Mouse (Mus musculus) small intestine, adult 2 months (tissue): Measurements from ENCODE around the gene Tssk1. TPM values are rescaled to one million over a fixed set of nuclear protein-coding genes. Genes with fewer than 3 reads are reported as not detected.

Experiments used
- H3K27ac ChIP-seq: fragments of 200-500 bp; 2 replicates; pipeline ENCODE4 v1.5.1; 2012; ENCODE audit warnings: low read depth, low read length, control low read depth, inconsistent platforms; ENCODE audit not compliant: insufficient read depth
- H3K27me3 ChIP-seq: fragments of 200-500 bp; 2 replicates; pipeline ENCODE4 v1.6.1; 2012; ENCODE audit warnings: mild to moderate bottlenecking, moderate library complexity, low read length, inconsistent platforms; ENCODE audit not compliant: control insufficient read depth, insufficient read depth
- H3K36me3 ChIP-seq: fragments of 200-500 bp; 2 replicates; pipeline ENCODE4 v1.6.1; 2012; ENCODE audit warnings: mild to moderate bottlenecking, low read length, control low read depth, inconsistent platforms; ENCODE audit not compliant: control insufficient read depth, insufficient read depth
- H3K4me1 ChIP-seq: fragments of 200-500 bp; 2 replicates; pipeline ENCODE4 v1.6.1; 2012; ENCODE audit warnings: low read length, inconsistent platforms, mixed read lengths; ENCODE audit not compliant: control insufficient read depth, insufficient read depth, insufficient read length
- H3K4me3 ChIP-seq: fragments of 200-500 bp; 2 replicates; pipeline ENCODE4 v1.5.1; 2012; ENCODE audit warnings: low read depth, mild to moderate bottlenecking, control low read depth, inconsistent platforms, low read length, moderate library complexity
- CTCF ChIP-seq: fragments of 200-500 bp; IDR thresholded peaks from 2 replicates; pipeline ENCODE4 v1.5.1; 2012; ENCODE audit warnings: low read depth, mild to moderate bottlenecking, control low read depth, inconsistent platforms, low read length, moderate library complexity, mixed read lengths; ENCODE audit not compliant: insufficient replicate concordance, insufficient read length; ENCODE audit errors: extremely low read depth
- POLR2A ChIP-seq: fragments of 200-500 bp; IDR thresholded peaks from 2 replicates; pipeline ENCODE4 v1.6.1; 2012; ENCODE audit warnings: low read depth, mild to moderate bottlenecking, control low read depth, inconsistent platforms, low read length, moderate library complexity
- WGBS: fragments of 180-500 bp; shearing (Covaris S2); methylation state at CpG from one replicate; pipeline ENCODE4 v1.1.7; 2018; 5-methylcytosine and 5-hydroxymethylcytosine counted together
- polyA plus RNA-seq: library from polyadenylated mRNA; depleted of rRNA; stranded (reverse); fragments of >200 nt; gene quantifications from 2 replicates; pipeline ENCODE4 v1.2.3, GENCODE M21; 2012; rRNA removed

Gene Tssk1
- polyA plus RNA-seq, 1 experiment: 0.08 TPM

GRCm38 (mm10) chr16:17943466-17943865 is 49.4 kb downstream of the Tssk1 start:
- Histone ChIP-seq H3K36me3 (no peaks in the 10 kb centered on the region), H3K27me3 (no peaks in the 10 kb centered on the region), H3K27ac (no peak overlapping the region), H3K4me1 (peaks cover 10% of the 10 kb centered on the region; the same call in 1 of the 2 replicates), H3K4me3 (no peak overlapping the region)
- 82% methylated on average over 8 of the region's 8 CpGs for WGBS
- no peak for TF ChIP-seq POLR2A

- peaks cover 4% of the 10 kb centered on the region; the same call in 1 of the 2 replicates for H3K4me1 ChIP-seq
- no peak overlapping the region for H3K4me3 ChIP-seq
- peak overlapping the region; percentile 1; the same call in 1 of the 2 replicates for H3K27ac ChIP-seq
- WGBS: 23% methylated on average over 7 of the region's 7 CpGs
- no peaks in the 10 kb centered on the region for H3K27me3 ChIP-seq
- H3K36me3 ChIP-seq: no peaks in the 10 kb centered on the region
- TF ChIP-seq POLR2A: no peak
- TF ChIP-seq CTCF: no peak
Measured at GRCm38 (mm10) chr16:17945081-17945831, 51.2 kb downstream of the Tssk1 start.

Other genes starting within 250 kb of the Tssk1 start
- gene Ccdc74a, start 247.8 kb upstream of the Tssk1 start, polyA plus RNA-seq: 0.39 and 0.76 TPM in 2 replicates
- gene Med15, start 161.3 kb upstream of the Tssk1 start, polyA plus RNA-seq: 101 and 194 TPM in 2 replicates
- 34.8 and 60.9 TPM in 2 replicates for gene Klhl22, start 134.6 kb upstream of the Tssk1 start, polyA plus RNA-seq
- 27.7 and 33.2 TPM in 2 replicates for gene Scarf2, start 96.9 kb upstream of the Tssk1 start, polyA plus RNA-seq
- gene B830017H08Rik, start 61.1 kb upstream of the Tssk1 start, polyA plus RNA-seq: not detected in 2 replicates
- 4.1 and 13.0 TPM in 2 replicates for gene Car15, start 55.9 kb upstream of the Tssk1 start, polyA plus RNA-seq
- 0.85 and 1.9 TPM in 2 replicates for gene Gm20518, start 2.6 kb upstream of the Tssk1 start, polyA plus RNA-seq
- gene Dgcr2, start 4.3 kb downstream of the Tssk1 start, polyA plus RNA-seq: 82.2 and 152 TPM in 2 replicates
- gene Tssk2, start 4.4 kb downstream of the Tssk1 start, polyA plus RNA-seq: not detected in 2 replicates
- gene Ess2, start 17.1 kb downstream of the Tssk1 start, polyA plus RNA-seq: 6.6 and 15.8 TPM in 2 replicates
- 0.36 TPM in 1 of 2 replicates, not detected in the other for gene Gsc2, start 20.8 kb downstream of the Tssk1 start, polyA plus RNA-seq
- 204 and 328 TPM in 2 replicates for gene Slc25a1, start 34.0 kb downstream of the Tssk1 start, polyA plus RNA-seq
- not detected in 2 replicates for gene Vpreb2, start 86.2 kb downstream of the Tssk1 start, polyA plus RNA-seq
- gene Dgcr6, start 158.6 kb downstream of the Tssk1 start, polyA plus RNA-seq: 50.0 and 147 TPM in 2 replicates
- gene Prodh, start 196.0 kb downstream of the Tssk1 start, polyA plus RNA-seq: 26.1 and 89.7 TPM in 2 replicates
- gene Rtn4r, start 233.4 kb downstream of the Tssk1 start, polyA plus RNA-seq: 8.4 and 21.9 TPM in 2 replicates